Mouse (Mus musculus) embryonic fibroblast, embryonic 13.5 days (primary cell): ENCODE data around the gene Gsk3a.

Experiments
- CTCF ChIP-seq: IDR thresholded peaks from 2 replicates; pipeline ENCODE4 v1.5.1; 2011; ENCODE audit warnings: mild to moderate bottlenecking, control low read depth, low read length, moderate library complexity, borderline replicate concordance; ENCODE audit not compliant: insufficient read depth
- POLR2A ChIP-seq: IDR thresholded peaks from 2 replicates; pipeline ENCODE4 v1.6.1; 2011; ENCODE audit warnings: low read depth, mild to moderate bottlenecking, control low read depth, low read length, moderate library complexity

DNA sequence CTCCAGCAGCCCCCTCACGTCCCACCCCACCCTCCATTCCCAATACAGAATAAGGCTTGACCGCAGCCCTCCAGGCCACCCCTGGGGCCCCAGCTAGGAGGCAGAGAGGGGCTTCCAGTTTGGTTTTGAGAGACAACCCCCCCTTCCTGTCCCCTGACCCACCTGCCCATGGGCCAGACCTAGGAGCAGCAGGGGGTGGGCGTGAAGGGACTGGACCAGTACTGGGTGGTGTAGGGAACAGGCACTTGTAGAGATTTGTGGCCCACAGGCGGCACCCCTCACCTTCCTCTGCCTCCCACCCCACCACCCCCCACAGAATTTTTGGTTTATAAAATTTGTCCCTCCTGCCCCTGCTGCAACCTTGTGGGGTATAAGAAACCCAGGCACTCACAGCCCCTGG lies 5.7 kb upstream of the Gsk3a start:
- TF ChIP-seq CTCF = no peak
- TF ChIP-seq POLR2A = no peak
